Mouse (Mus musculus) heart, adult 9 months (tissue): ENCODE results near the gene Mier1.

ENCODE experiments used
- DNase-seq, 2 experiments: peaks; one replicate each; pipeline ENCODE4 v3.0.0; 2022; ENCODE audit warnings: low spot score in 2 of 2

Gene Mier1

GRCm38 (mm10) chr4:103114184-103115111, at the start of gene Mier1, which contains the start of gene Wdr78:
TSS of gene Mier1 (plus strand) at chr4:103114390.
TSS of gene Wdr78 (minus strand) at chr4:103114555.
- DNase-seq = peak; percentile 96 to 97

DNA sequence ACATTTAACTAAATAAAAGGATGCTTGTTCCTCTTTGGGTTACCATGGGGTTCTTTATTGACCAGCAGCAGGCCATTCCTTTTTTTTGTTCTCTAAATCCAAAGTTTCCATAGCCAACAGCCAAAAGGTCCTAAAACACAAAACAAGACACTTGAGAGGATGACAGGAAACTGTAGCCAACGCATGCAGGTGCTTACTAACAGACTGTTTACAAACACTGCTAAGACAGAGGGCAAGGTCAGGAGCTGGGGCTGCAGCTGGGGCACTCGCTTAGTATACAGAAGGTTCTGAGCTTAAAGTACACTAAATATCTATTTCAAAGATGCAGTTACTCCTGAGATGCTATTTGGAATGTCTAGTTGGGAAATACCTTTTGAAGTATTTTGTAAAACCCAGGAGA, 49.8 kb upstream of the Mier1 start:
- no peak for DNase-seq

DNA sequence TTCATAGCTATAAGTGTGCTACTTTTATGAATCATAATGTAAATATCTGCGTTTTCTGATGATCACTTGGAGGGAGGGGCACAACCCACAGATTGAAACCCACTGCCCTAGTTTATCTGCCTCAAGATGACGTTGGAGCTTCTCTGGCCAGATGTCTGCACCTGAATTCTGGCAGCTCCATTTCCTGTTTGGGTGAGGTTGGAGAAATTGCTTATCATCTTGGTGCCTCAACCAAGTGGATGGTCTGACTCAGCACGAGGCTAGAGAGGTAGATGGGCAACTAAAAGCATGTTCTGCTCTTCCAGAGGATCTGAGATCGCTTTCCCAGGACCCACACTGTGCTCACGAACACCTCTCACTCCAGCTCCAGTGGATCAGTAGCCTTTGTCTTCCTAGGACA, 49.2 kb upstream of the Mier1 start:
- DNase-seq = no peak

- no peak for DNase-seq
Measured at GRCm38 (mm10) chr4:103067906-103068655, 46.1 kb upstream of the Mier1 start.

DNA sequence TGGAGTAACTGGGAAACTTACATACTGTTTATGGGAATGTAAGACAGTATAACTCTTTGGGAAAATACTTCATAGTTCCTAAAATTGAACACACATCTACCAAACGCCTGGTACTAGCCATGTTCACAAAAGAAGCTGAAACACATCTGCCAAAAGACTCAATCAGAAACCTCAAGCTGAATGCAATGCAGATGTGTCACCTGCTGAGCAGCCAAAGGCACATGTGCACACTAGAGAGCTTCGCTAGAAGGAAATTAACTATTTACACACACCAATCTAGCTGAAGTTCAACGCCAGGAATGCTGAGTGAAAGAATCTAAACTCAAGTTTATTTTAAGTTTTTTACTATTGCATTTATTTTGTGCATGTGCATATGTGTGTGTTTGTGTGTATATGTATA, 43.6 kb upstream of the Mier1 start:
- DNase-seq = no peak

- DNase-seq = no peak
Measured at GRCm38 (mm10) chr4:103085237-103085636, 29.0 kb upstream of the Mier1 start.

DNA sequence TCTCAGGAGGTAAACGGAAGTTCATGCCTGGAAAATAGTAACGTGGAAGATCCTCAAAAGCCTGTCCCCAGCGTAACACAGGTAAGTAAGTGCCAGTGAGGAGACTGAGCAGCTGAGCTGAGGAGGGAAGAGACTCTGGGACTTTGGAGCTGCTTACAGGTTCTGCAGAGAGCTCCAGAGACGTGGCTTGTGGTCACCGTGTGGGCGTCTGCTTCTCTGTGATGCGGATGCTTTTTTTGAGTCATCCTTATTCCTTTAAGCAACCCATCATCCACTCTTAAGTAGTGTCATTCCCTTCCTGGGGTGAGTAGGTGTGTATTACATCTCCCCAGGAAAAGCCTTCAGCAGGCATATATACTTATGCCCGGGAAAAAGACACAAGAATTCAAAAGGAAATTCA, 18.3 kb upstream of the Mier1 start:
- no peak for DNase-seq

- DNase-seq = no peak
Measured at GRCm38 (mm10) chr4:103098532-103098931, 15.7 kb upstream of the Mier1 start.

DNA sequence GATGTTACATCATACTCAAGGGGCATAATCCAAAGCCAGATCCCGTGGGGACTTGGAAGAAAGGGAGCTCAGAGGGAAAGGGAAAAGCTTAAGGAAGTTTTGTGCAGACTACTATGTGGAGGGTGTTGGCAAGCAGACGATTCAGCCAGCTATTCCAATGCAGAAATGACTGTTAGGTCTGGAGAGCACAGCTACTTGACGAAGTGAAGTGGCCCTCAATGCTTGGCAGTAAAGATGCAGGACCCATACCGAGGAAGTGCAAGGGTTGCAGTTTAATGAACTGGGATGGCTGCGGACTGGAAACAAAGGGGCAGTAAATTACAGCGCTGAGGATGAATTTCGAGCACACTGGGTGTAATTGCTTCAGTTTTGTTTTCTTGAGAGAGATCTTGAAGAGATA, 1.5 kb upstream of the Mier1 start:
- DNase-seq = no peak

- no peak for DNase-seq
Measured at GRCm38 (mm10) chr4:103113402-103113801, 788 bp upstream of the Mier1 start.

- DNase-seq = no peak
Measured at GRCm38 (mm10) chr4:103118888-103119228, 4.7 kb downstream of the Mier1 start.

DNA sequence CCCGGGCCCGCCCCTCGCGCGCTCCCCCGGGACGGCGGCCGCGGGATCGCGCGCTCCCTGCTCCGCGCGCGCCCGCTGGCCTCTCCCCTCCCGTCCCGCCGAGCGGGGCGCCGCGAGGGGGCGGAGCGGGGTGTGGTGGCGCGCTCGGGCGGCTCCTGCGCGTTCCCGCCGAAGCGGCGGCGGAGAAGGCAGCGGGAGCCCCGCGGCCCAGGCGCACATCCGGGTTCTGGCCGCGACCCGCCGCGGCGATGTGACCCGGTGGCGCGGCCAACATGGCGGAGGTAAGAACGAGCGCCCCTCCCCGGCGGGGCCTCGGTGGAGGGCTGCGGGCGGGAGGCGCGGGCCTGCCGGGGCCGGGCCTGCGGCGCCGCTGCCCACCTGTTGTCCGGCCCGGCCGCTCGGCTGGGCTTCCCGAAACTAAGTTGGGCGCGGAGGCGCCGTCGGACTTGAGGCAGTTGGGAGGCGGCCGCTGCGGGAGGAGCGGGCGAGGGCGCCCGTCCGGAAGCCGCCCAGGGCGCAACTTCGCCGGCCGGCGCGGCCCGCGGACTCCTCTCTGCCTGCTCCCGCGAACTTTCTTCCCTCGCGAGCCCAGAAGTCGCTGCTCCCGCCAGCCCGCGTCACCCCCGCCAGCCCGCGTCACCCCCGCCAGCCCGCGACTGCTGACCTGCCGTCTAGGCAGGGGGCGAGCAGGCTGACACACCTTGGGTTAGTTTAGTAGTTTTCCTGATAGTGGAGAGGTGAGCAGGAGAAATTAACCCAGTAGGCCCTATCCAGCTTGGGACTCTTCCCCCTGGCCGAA, 5.2 kb downstream of the Mier1 start:
- DNase-seq = peak; percentile 87 to 92

- DNase-seq = no peak
Measured at GRCm38 (mm10) chr4:103120028-103120384, 5.8 kb downstream of the Mier1 start.

DNA sequence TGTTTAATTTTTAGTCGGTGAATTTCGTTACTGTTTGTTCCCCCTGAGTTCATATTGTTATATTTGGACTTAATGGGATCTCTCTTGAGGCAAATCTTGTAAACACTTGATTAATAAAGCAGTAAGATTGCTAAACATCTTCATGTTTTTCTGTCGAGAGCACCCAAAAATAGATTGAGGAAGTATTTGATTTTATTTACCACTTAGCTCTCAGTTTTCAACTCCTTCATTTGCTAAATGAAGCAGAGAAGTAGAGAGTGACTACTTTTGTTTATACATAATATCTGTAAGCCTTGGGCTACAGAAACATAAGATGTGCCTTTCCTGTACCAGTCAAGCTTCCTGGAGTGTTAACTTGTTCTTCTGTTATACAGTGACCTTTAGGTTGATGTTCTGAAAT, 6.2 kb downstream of the Mier1 start:
- no peak for DNase-seq

- DNase-seq = no peak
Measured at GRCm38 (mm10) chr4:103120874-103121389, 6.7 kb downstream of the Mier1 start.

DNA sequence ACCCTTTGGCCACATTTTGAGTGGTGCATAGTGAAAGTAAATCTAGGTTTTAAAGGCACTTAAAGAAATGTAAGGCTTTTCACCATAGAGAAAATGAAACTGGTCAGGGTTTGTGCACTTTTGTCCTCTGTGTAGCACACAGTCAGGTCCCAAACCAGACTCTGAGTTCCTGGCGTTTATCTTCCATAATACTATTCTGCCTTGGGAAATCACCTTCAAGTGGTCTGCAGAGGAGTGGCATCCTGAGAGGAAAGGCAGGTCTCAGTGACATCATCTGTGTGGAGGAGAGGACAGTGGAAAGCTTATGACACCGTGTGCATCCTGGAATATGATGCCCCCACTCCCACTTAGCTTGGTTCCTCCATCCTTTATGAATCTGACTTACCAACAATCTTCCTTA, 8.9 kb downstream of the Mier1 start:
- no peak for DNase-seq

DNA sequence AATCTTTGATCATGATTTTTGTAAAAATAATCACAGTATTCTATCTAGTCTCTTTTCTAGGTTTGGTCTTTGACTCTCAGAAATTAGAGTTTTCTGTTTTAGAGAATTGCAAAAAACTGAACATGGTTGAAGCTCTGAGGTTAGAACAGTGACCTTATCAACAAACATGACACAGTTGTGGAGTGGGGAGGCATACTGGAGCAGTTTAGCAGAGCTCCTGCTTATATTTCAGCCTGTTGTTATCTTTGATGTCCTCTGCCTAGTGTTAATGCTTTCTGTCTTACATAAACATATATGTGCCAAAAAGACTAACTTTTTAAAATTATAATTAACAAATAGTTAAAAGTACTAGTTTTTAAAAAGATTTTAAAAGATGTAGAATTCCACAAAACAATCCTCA, 9.4 kb downstream of the Mier1 start:
- DNase-seq = no peak

DNA sequence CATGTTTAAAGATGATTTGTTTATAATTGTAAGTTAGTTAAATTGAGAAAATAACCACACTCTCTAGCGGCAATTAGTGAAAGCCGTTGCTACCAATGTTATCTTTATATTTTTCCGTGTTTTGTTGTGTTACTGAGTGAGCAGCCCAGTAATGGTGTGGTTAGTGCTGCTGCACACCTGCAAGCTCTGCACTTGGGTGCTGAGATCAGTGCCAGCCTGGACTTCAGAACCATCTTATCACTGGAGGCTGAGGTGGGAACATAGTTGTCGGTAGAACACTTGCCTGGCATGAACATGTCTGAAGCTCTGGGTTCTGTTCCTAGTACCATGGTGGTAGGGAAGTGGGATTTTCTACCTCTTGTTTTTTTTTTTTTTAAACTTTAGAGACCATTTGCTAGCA, 12.3 kb downstream of the Mier1 start:
- no peak for DNase-seq

DNA sequence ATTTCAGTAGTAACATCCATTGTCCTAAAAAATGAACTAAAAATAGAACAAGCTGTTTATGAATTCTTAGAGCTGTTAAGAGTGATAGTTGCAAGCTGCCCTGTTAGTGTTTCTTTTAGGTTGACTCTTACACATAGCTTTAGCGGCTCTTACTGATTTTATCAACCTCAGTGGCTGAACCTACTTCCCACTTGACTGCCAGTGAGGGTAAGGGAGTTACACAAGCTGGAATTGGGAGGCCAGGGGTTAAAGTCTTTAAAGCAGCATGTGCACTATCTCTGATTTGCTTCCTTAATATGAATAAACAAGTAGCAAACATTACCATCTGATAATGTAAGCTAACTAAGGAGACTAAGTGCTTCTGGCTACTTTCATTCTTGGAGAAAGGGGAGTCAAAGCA, 22.8 kb downstream of the Mier1 start:
- no peak for DNase-seq

DNA sequence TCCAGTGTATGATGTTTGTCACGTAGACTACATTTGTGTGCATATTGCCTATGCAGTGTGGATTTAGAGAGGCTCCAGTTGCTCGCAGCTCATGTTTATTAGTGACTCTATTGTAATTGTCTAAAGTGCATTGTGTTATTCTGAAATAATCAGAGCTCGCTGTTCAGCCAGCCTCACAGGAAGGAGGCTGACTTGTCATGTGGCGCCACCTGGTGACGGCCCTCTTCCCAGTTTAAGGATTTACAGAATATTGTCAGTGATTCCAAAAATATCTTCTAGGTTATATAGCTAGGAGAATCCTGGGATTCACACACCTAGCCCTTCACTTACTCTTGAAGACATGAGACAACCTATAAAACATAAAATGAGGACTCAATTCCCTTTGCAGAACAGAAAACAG, 32.1 kb downstream of the Mier1 start:
- peak; percentile 15 to 62 for DNase-seq

GRCm38 (mm10) chr4:103151946-103152345, 37.8 kb downstream of the Mier1 start:
- no peak for DNase-seq

GRCm38 (mm10) chr4:103158781-103159180, 44.6 kb downstream of the Mier1 start:
- no peak for DNase-seq
